In genomic region chr14:34503325-34503647, GRCm38 (mm10) we compare ENCODE assay signal across 7 mouse cellular contexts. TPM values are rescaled to one million over a fixed set of nuclear protein-coding genes. Genes with fewer than 3 reads are reported as not detected.
A peak's percentile ranks its signal among the peaks of the same experiment; 100 is the strongest.
DNase-seq lines count a peak whose midpoint lies in the region; ATAC-seq lines count a peak whose summit lies in the region.

Bmpr1a (minus strand) TSS chr14:34503341.

- peak within 1 kb of the TSS; percentile 74 for H3K4me2 ChIP-seq in forebrain, embryonic 14.5 days (ENCODE audit: low read length)
- H3K4me2 ChIP-seq in hindbrain, embryonic 14.5 days (replicated peaks) = peak within 1 kb of the TSS; percentile 74

- no peaks in the 10 kb centered on the region for H3K27me3 ChIP-seq in forebrain, embryonic 14.5 days (replicated peaks; ENCODE audit: control insufficient read depth, insufficient read depth, low read length)
- H3K27me3 ChIP-seq in hindbrain, embryonic 14.5 days (ENCODE audit: control insufficient read depth, insufficient read depth, low read length) = no peaks in the 10 kb centered on the region
- peaks cover 15% of the 10 kb centered on the region for H3K27me3 ChIP-seq in midbrain, embryonic 10.5 days (ENCODE audit: low read depth, poor library complexity, severe bottlenecking)

- H3K27ac ChIP-seq in forebrain, embryonic 14.5 days (ENCODE audit: low read depth, low read length) = peak within 1 kb of the TSS; percentile 97
- peak within 1 kb of the TSS; percentile 97 for H3K27ac ChIP-seq in hindbrain, embryonic 14.5 days
- H3K27ac ChIP-seq in midbrain, embryonic 10.5 days (replicated peaks) = peak within 1 kb of the TSS; percentile 99

- H3K4me3 ChIP-seq in forebrain, embryonic 14.5 days (ENCODE audit: low read depth, low read length) = peak within 1 kb of the TSS; percentile 83
- H3K4me3 ChIP-seq in hindbrain, embryonic 14.5 days (replicated peaks; ENCODE audit: low read length) = peak within 1 kb of the TSS; percentile 96
- peak within 1 kb of the TSS; percentile 89 for H3K4me3 ChIP-seq in midbrain, embryonic 10.5 days

- H3K36me3 ChIP-seq in forebrain, embryonic 14.5 days (ENCODE audit: control insufficient read depth, insufficient read depth, low read length) = no peaks in the 10 kb centered on the region
- H3K36me3 ChIP-seq in hindbrain, embryonic 14.5 days (replicated peaks; ENCODE audit: control insufficient read depth, insufficient read depth) = no peaks in the 10 kb centered on the region
- H3K36me3 ChIP-seq in midbrain, embryonic 10.5 days = no peaks in the 10 kb centered on the region

- WGBS in forebrain, embryonic 14.5 days = 8% methylated on average over 15 of the region's 15 CpGs
- WGBS in hindbrain, embryonic 14.5 days = 8% methylated on average over 15 of the region's 15 CpGs
- WGBS in midbrain, embryonic 10.5 days = 9% methylated on average over 15 of the region's 15 CpGs

- H3K4me1 ChIP-seq in forebrain, embryonic 14.5 days (ENCODE audit: control insufficient read depth, insufficient read depth, low read length) = peaks cover 25% of the 10 kb centered on the region
- H3K4me1 ChIP-seq in hindbrain, embryonic 14.5 days (replicated peaks; ENCODE audit: control insufficient read depth, insufficient read depth, low read length) = peaks cover 31% of the 10 kb centered on the region
- peaks cover 49% of the 10 kb centered on the region for H3K4me1 ChIP-seq in midbrain, embryonic 10.5 days

- no peak for DNase-seq in urinary bladder, adult 2 months (ENCODE audit: low spot score)
- DNase-seq in urinary bladder, postnatal 14 days (ENCODE audit: low spot score) = no peak
- no peak for DNase-seq in forebrain, embryonic 14.5 days (ENCODE audit: low spot score)
- DNase-seq in hindbrain, embryonic 14.5 days (ENCODE audit: low spot score) = peak; percentile 35
- no peak for DNase-seq in midbrain, embryonic 10.5 days (ENCODE audit: low spot score)
- DNase-seq in thymus, postnatal 36 days = no peak
- DNase-seq in lung, postnatal 14 days = no peak

- H3K9me3 ChIP-seq in forebrain, embryonic 14.5 days (replicated peaks; ENCODE audit: control insufficient read depth, low read length) = no peaks in the 10 kb centered on the region
- H3K9me3 ChIP-seq in hindbrain, embryonic 14.5 days (ENCODE audit: control insufficient read depth, low read length) = no peaks in the 10 kb centered on the region
- no peaks in the 10 kb centered on the region for H3K9me3 ChIP-seq in midbrain, embryonic 10.5 days (replicated peaks)

- peak within 1 kb of the TSS; percentile 97 for H3K9ac ChIP-seq in forebrain, embryonic 14.5 days (ENCODE audit: low read length)
- peak within 1 kb of the TSS; percentile 88 for H3K9ac ChIP-seq in hindbrain, embryonic 14.5 days

- no peak for ATAC-seq in forebrain, embryonic 14.5 days
- no peak for ATAC-seq in hindbrain, embryonic 14.5 days (ENCODE audit: low FRiP score)

RNA-seq across cellular contexts. Expression of gene Bmpr1a, which starts in this region (rescaled TPM):
- polyA plus RNA-seq in urinary bladder, adult 2 months (2012; rRNA removed) = 47.7 and 56.2 TPM in 2 replicates
- 21.3 and 22.5 TPM in 2 replicates for polyA plus RNA-seq in forebrain, embryonic 14.5 days (2014; fragmentation: Nextera tagmentation; extraction: Ambion mirVana)
- 25.7 and 26.3 TPM in 2 replicates for polyA plus RNA-seq in hindbrain, embryonic 14.5 days (2014; fragmentation: Nextera tagmentation; extraction: Ambion mirVana)
- 38.1 and 38.7 TPM in 2 replicates for polyA plus RNA-seq in midbrain, embryonic 10.5 days (2016; fragmentation: Nextera tagmentation; extraction: Ambion mirVana)
